Mouse (Mus musculus): ENCODE measurements around the gene Grk6. TPM values are rescaled to one million over a fixed set of nuclear protein-coding genes. Genes with fewer than 3 reads are reported as not detected.
A peak's percentile ranks its signal among the peaks of the same experiment; 100 is the strongest.

Grk6 gene
- total RNA-seq, 2 experiments from 2014 or later = 17.4 to 22.3 TPM

- DNase-seq = no peak
Observed at GRCm38 (mm10) chr13:55463399-55464026, 18.6 kb downstream of the Grk6 start.

- peak; percentile 57 for DNase-seq
Observed at GRCm38 (mm10) chr13:55464027-55464884, 19.4 kb downstream of the Grk6 start, which contains the start of gene Prr7. Prr7 (plus strand) TSS chr13:55464267.

- DNase-seq = no peak
Observed at GRCm38 (mm10) chr13:55465184-55465583, 20.3 kb downstream of the Grk6 start.

GRCm38 (mm10) chr13:55465830-55466440 is 21.1 kb downstream of the Grk6 start:
- no peak for DNase-seq

GRCm38 (mm10) chr13:55468851-55469560 is 24.1 kb downstream of the Grk6 start:
- peak; percentile 63 for DNase-seq

GRCm38 (mm10) chr13:55470372-55470771 is 25.5 kb downstream of the Grk6 start:
- DNase-seq = no peak

- DNase-seq = peak; percentile 89
Observed at GRCm38 (mm10) chr13:55471156-55471818, 26.4 kb downstream of the Grk6 start.

- no peak for DNase-seq
Observed at GRCm38 (mm10) chr13:55471819-55472131, 26.9 kb downstream of the Grk6 start.

- peak; percentile 62 for DNase-seq
Observed at GRCm38 (mm10) chr13:55472132-55473022, 27.5 kb downstream of the Grk6 start.

GRCm38 (mm10) chr13:55473076-55473831 is 28.4 kb downstream of the Grk6 start:
- no peak for DNase-seq

- no peak for DNase-seq
Observed at GRCm38 (mm10) chr13:55473961-55474360, 29.1 kb downstream of the Grk6 start.

- no peak for DNase-seq
Observed at GRCm38 (mm10) chr13:55474621-55475069, 29.8 kb downstream of the Grk6 start.

- no peak for DNase-seq
Observed at GRCm38 (mm10) chr13:55475750-55476149, 30.9 kb downstream of the Grk6 start.

GRCm38 (mm10) chr13:55476256-55476655 is 31.4 kb downstream of the Grk6 start:
- DNase-seq = no peak

- no peak for DNase-seq
Observed at GRCm38 (mm10) chr13:55477492-55477891, 32.6 kb downstream of the Grk6 start.

GRCm38 (mm10) chr13:55478036-55478435 is 33.2 kb downstream of the Grk6 start:
- no peak for DNase-seq

GRCm38 (mm10) chr13:55479008-55479407 is 34.1 kb downstream of the Grk6 start:
- no peak for DNase-seq

GRCm38 (mm10) chr13:55479929-55480328 is 35.1 kb downstream of the Grk6 start:
- DNase-seq = no peak

- DNase-seq = no peak
Observed at GRCm38 (mm10) chr13:55482542-55482941, 37.7 kb downstream of the Grk6 start.

GRCm38 (mm10) chr13:55483071-55483470 is 38.2 kb downstream of the Grk6 start:
- DNase-seq = no peak
